In genomic region chr17:64181291-64181690, GRCm38 (mm10) we compare ENCODE assay signal across 15 mouse cellular contexts.
A peak's percentile ranks its signal among the peaks of the same experiment; 100 is the strongest.
DNase-seq lines count a peak whose midpoint lies in the region; ATAC-seq lines count a peak whose summit lies in the region.
"Had no signal": no experiment of that assay in that cellular context is flagged by ENCODE, and none has a peak within 500 bp of the region (broad histone marks: within the 10 kb centered on the region; RNA-seq: fewer than 3 reads in every experiment).

No protein-coding gene starts in this region.

- H3K4me3 ChIP-seq in forebrain, embryonic 12.5 days (replicated peaks) = no peak overlapping the region
- H3K4me3 ChIP-seq in forebrain, embryonic 13.5 days = no peak overlapping the region
- no peak overlapping the region for H3K4me3 ChIP-seq in hindbrain, embryonic 13.5 days
- no peak overlapping the region for H3K4me3 ChIP-seq in hindbrain, embryonic 14.5 days (replicated peaks; ENCODE audit: low read length)
- H3K4me3 ChIP-seq in midbrain, embryonic 16.5 days (ENCODE audit: low read depth, low read length) = no peak overlapping the region
- H3K4me3 ChIP-seq: embryonic facial prominence, embryonic 10.5 days; heart, adult 2 months; heart, embryonic 13.5 days had no signal

- H3K27ac ChIP-seq in forebrain, embryonic 12.5 days = no peak overlapping the region
- H3K27ac ChIP-seq in forebrain, embryonic 13.5 days = no peak overlapping the region
- H3K27ac ChIP-seq in hindbrain, embryonic 13.5 days = peak overlapping the region; percentile 24; the same call in 1 of the 2 replicates
- H3K27ac ChIP-seq in hindbrain, embryonic 14.5 days = no peak overlapping the region
- H3K27ac ChIP-seq in midbrain, embryonic 16.5 days (ENCODE audit: low read length) = 0 out of 2 replicates have a peak overlapping the region, but pooled peaks have one; percentile 9
- H3K27ac ChIP-seq: embryonic facial prominence, embryonic 10.5 days; heart, adult 2 months; heart, embryonic 13.5 days; hindbrain, postnatal 0 days had no signal

- H3K36me3 ChIP-seq in forebrain, embryonic 12.5 days (replicated peaks) = no peaks in the 10 kb centered on the region
- H3K36me3 ChIP-seq in forebrain, embryonic 13.5 days (ENCODE audit: poor library complexity, severe bottlenecking) = no peaks in the 10 kb centered on the region
- H3K36me3 ChIP-seq in hindbrain, embryonic 13.5 days = no peaks in the 10 kb centered on the region
- no peaks in the 10 kb centered on the region for H3K36me3 ChIP-seq in hindbrain, embryonic 14.5 days (replicated peaks; ENCODE audit: control insufficient read depth, insufficient read depth)
- H3K36me3 ChIP-seq in midbrain, embryonic 16.5 days (ENCODE audit: control insufficient read depth, insufficient read depth, low read length) = no peaks in the 10 kb centered on the region
- H3K36me3 ChIP-seq: embryonic facial prominence, embryonic 10.5 days; heart, embryonic 13.5 days had no signal

- no peak for DNase-seq in hindbrain, embryonic 14.5 days (ENCODE audit: low spot score)
- DNase-seq in brain, adult 2 months (ENCODE audit: low read depth, low spot score) = peak; percentile 11
- no peak for DNase-seq in urinary bladder, postnatal 14 days (ENCODE audit: low spot score)
- DNase-seq: adrenal gland, postnatal 10 days; cerebellum, adult 18-20 months; gastrocnemius, postnatal 36 days; heart, adult 2 months; heart, postnatal 36 days had no signal

- WGBS in forebrain, embryonic 12.5 days = 34% methylated on average over 3 of the region's 3 CpGs
- 39% methylated on average over 3 of the region's 3 CpGs for WGBS in forebrain, embryonic 13.5 days
- WGBS in hindbrain, embryonic 13.5 days = 63% methylated on average over 3 of the region's 3 CpGs
- WGBS in hindbrain, embryonic 14.5 days = 58% methylated on average over 3 of the region's 3 CpGs
- 43% methylated on average over 3 of the region's 3 CpGs for WGBS in midbrain, embryonic 16.5 days

- ATAC-seq in forebrain, embryonic 12.5 days (ENCODE audit: low FRiP score) = 0 out of 2 replicates have a peak, but pooled peaks have one; percentile 23
- no peak for ATAC-seq in forebrain, embryonic 13.5 days
- ATAC-seq in hindbrain, embryonic 13.5 days (ENCODE audit: low FRiP score) = no peak
- no peak for ATAC-seq in hindbrain, embryonic 14.5 days (ENCODE audit: low FRiP score)
- ATAC-seq in midbrain, embryonic 16.5 days = no peak
- ATAC-seq: hindbrain, postnatal 0 days had no signal

- no peak overlapping the region for H3K4me2 ChIP-seq in forebrain, embryonic 12.5 days
- no peak overlapping the region for H3K4me2 ChIP-seq in forebrain, embryonic 13.5 days
- no peak overlapping the region for H3K4me2 ChIP-seq in hindbrain, embryonic 13.5 days
- no peak overlapping the region for H3K4me2 ChIP-seq in hindbrain, embryonic 14.5 days (replicated peaks)
- no peak overlapping the region for H3K4me2 ChIP-seq in midbrain, embryonic 16.5 days (ENCODE audit: low read length)
- H3K4me2 ChIP-seq: heart, embryonic 13.5 days had no signal

- H3K9ac ChIP-seq in forebrain, embryonic 12.5 days = no peak overlapping the region
- no peak overlapping the region for H3K9ac ChIP-seq in forebrain, embryonic 13.5 days
- H3K9ac ChIP-seq in hindbrain, embryonic 13.5 days = no peak overlapping the region
- no peak overlapping the region for H3K9ac ChIP-seq in hindbrain, embryonic 14.5 days
- H3K9ac ChIP-seq in midbrain, embryonic 16.5 days (ENCODE audit: low read depth, low read length) = no peak overlapping the region
- H3K9ac ChIP-seq: heart, embryonic 13.5 days had no signal

- no peaks in the 10 kb centered on the region for H3K27me3 ChIP-seq in forebrain, embryonic 12.5 days
- H3K27me3 ChIP-seq in forebrain, embryonic 13.5 days = no peaks in the 10 kb centered on the region
- no peaks in the 10 kb centered on the region for H3K27me3 ChIP-seq in hindbrain, embryonic 13.5 days
- no peaks in the 10 kb centered on the region for H3K27me3 ChIP-seq in hindbrain, embryonic 14.5 days (ENCODE audit: control insufficient read depth, insufficient read depth, low read length)
- H3K27me3 ChIP-seq in midbrain, embryonic 16.5 days (ENCODE audit: control insufficient read depth, insufficient read depth, low read depth, low read length) = no peaks in the 10 kb centered on the region
- H3K27me3 ChIP-seq: heart, embryonic 13.5 days had no signal

- H3K4me1 ChIP-seq in forebrain, embryonic 12.5 days = 0 out of 2 replicates have a peak, but pooled peaks cover 4% of the 10 kb centered on the region
- H3K4me1 ChIP-seq in forebrain, embryonic 13.5 days = peaks cover 11% of the 10 kb centered on the region; the same call in 1 of the 2 replicates
- H3K4me1 ChIP-seq in hindbrain, embryonic 13.5 days (replicated peaks) = 0 out of 2 replicates have a peak, but pooled peaks cover 6% of the 10 kb centered on the region
- H3K4me1 ChIP-seq in hindbrain, embryonic 14.5 days (replicated peaks; ENCODE audit: control insufficient read depth, insufficient read depth, low read length) = no peaks in the 10 kb centered on the region
- H3K4me1 ChIP-seq in midbrain, embryonic 16.5 days (ENCODE audit: control insufficient read depth, insufficient read depth, low read length) = no peaks in the 10 kb centered on the region
- H3K4me1 ChIP-seq: heart, embryonic 13.5 days had no signal

- no peaks in the 10 kb centered on the region for H3K9me3 ChIP-seq in forebrain, embryonic 12.5 days
- no peaks in the 10 kb centered on the region for H3K9me3 ChIP-seq in forebrain, embryonic 13.5 days (replicated peaks)
- no peaks in the 10 kb centered on the region for H3K9me3 ChIP-seq in hindbrain, embryonic 13.5 days
- H3K9me3 ChIP-seq in hindbrain, embryonic 14.5 days (ENCODE audit: control insufficient read depth, low read length) = no peaks in the 10 kb centered on the region
- no peaks in the 10 kb centered on the region for H3K9me3 ChIP-seq in midbrain, embryonic 16.5 days (replicated peaks; ENCODE audit: control insufficient read depth, low read length, poor library complexity, severe bottlenecking)
- H3K9me3 ChIP-seq: embryonic facial prominence, embryonic 10.5 days; heart, embryonic 13.5 days had no signal

Comparison
In these comparisons a context has a peak if more than half of its experiments do, and no peak if none do; other contexts are left out.
1. H3K27ac ChIP-seq: peak in hindbrain, embryonic 13.5 days (single experiment) and midbrain, embryonic 16.5 days (single experiment); none in forebrain, embryonic 12.5 days (single experiment), forebrain, embryonic 13.5 days (single experiment) and hindbrain, embryonic 14.5 days (single experiment).